Mouse (Mus musculus) heart, postnatal 0 days (tissue): ENCODE measurements around the gene C3ar1. TPM values are rescaled to one million over a fixed set of nuclear protein-coding genes. Genes with fewer than 3 reads are reported as not detected.

Experiments
- ATAC-seq: fragments of 200-750 bp; cut with Nextera tagmentation; 2 replicates; pipeline ENCODE4 v1.8.0; 2017; ENCODE audit warnings: low read depth, moderate number of reproducible peaks, moderate library complexity; ENCODE audit not compliant: insufficient read depth
- DNase-seq: peaks from one replicate; pipeline ENCODE4 v3.0.0-alpha.2; 2016; ENCODE audit warnings: low spot score
- H3K27ac ChIP-seq: fragments of 300-500 bp; sonication (generic); 2 replicates; pipeline ENCODE4 v1.5.1; 2014; ENCODE audit warnings: low read depth, mild to moderate bottlenecking
- H3K27me3 ChIP-seq: fragments of 300-500 bp; sonication (generic); 2 replicates; pipeline ENCODE4 v1.6.1; 2014; ENCODE audit warnings: low read length, mixed read lengths; ENCODE audit not compliant: control insufficient read depth, insufficient read depth
- H3K36me3 ChIP-seq: fragments of 300-500 bp; sonication (generic); replicated peaks from 2 replicates; pipeline ENCODE4 v1.6.1; 2014; ENCODE audit warnings: low read length, mixed read lengths; ENCODE audit not compliant: control insufficient read depth, insufficient read depth
- H3K4me1 ChIP-seq: fragments of 300-500 bp; sonication (generic); 2 replicates; pipeline ENCODE4 v1.6.1; 2014; ENCODE audit warnings: antibody characterized with exemption; ENCODE audit not compliant: control insufficient read depth, insufficient read depth
- H3K4me2 ChIP-seq: fragments of 300-500 bp; sonication (generic); 2 replicates; pipeline ENCODE4 v1.6.1; 2014; ENCODE audit warnings: low read depth, mild to moderate bottlenecking, low read length, moderate library complexity
- H3K4me3 ChIP-seq: fragments of 300-500 bp; sonication (generic); 2 replicates; pipeline ENCODE4 v1.5.1; 2014; ENCODE audit warnings: low read depth, low read length
- H3K9ac ChIP-seq: fragments of 300-500 bp; sonication (generic); replicated peaks from 2 replicates; pipeline ENCODE4 v1.6.1; 2014; ENCODE audit warnings: low read depth, low read length, mixed read lengths
- H3K9me3 ChIP-seq: fragments of 300-500 bp; sonication (generic); replicated peaks from 2 replicates; pipeline ENCODE4 v1.6.1; 2016; ENCODE audit warnings: low read length; ENCODE audit not compliant: control insufficient read depth
- CTCF ChIP-seq: IDR thresholded peaks from 2 replicates; pipeline ENCODE4 v1.5.1; 2016; ENCODE audit warnings: antibody characterized with exemption, control low read depth, low read depth
- EP300 ChIP-seq: IDR thresholded peaks from 2 replicates; pipeline ENCODE4 v1.6.1; 2016; ENCODE audit warnings: antibody characterized with exemption, low read depth
- WGBS: fragments of 180-500 bp; shearing (Covaris S2); extraction: QIAGEN DNeasy Blood & Tissue Kit; methylation state at CpG from one replicate; pipeline ENCODE4 v1.1.7; 2014; 5-methylcytosine and 5-hydroxymethylcytosine counted together
- polyA plus RNA-seq: library from polyadenylated mRNA; unstranded; fragments of >200 nt; fragmentation: Nextera tagmentation; extraction: Ambion mirVana; gene quantifications from 2 replicates; pipeline ENCODE4 v1.2.1, GENCODE M21; 2015
- total RNA-seq: library from RNA; depleted of rRNA; stranded (reverse); fragments of >200 nt; gene quantifications from 2 replicates; pipeline ENCODE4 v1.2.3, GENCODE M21; 2014; ENCODE audit warnings: low replicate concordance

The C3ar1 gene
- total and polyA plus RNA-seq, 2 experiments from 2014 or later, result 2.3 to 2.9 TPM

GRCm38 (mm10) chr6:122837539-122837938 lies 18.4 kb downstream of the C3ar1 start:
- ATAC-seq (no peak), DNase-seq (no peak)
- no peak overlapping the region for H3K27ac ChIP-seq
- WGBS, result 89% methylated on average over 5 of the region's 5 CpGs
- no peaks in the 10 kb centered on the region for H3K4me1 ChIP-seq
- no peaks in the 10 kb centered on the region; the same call in 1 of the 2 replicates for H3K9me3 ChIP-seq
- no peaks in the 10 kb centered on the region for H3K27me3 ChIP-seq
- H3K9ac ChIP-seq, result no peak overlapping the region
- H3K4me2 ChIP-seq, result no peak overlapping the region
- peaks cover 95% of the 10 kb centered on the region for H3K36me3 ChIP-seq
- H3K4me3 ChIP-seq, result no peak overlapping the region
- TF ChIP-seq EP300 (no peak), CTCF (no peak)

- H3K4me3 ChIP-seq, result no peak overlapping the region
- peaks cover 98% of the 10 kb centered on the region for H3K36me3 ChIP-seq
- ATAC-seq, result no peak
- H3K9me3 ChIP-seq, result no peaks in the 10 kb centered on the region; the same call in 1 of the 2 replicates
- WGBS, result 97% methylated on average over 3 of the region's 3 CpGs
- no peak for DNase-seq
- H3K27ac ChIP-seq, result no peak overlapping the region
- H3K9ac ChIP-seq, result no peak overlapping the region
- no peaks in the 10 kb centered on the region for H3K4me1 ChIP-seq
- no peak overlapping the region for H3K4me2 ChIP-seq
- TF ChIP-seq CTCF, result 0 out of 2 replicates have a peak, but pooled peaks have one; percentile 4
- no peak for TF ChIP-seq EP300
- H3K27me3 ChIP-seq, result no peaks in the 10 kb centered on the region
Observed at GRCm38 (mm10) chr6:122836974-122837373, 19.0 kb downstream of the C3ar1 start.

- Histone ChIP-seq H3K27ac (no peak overlapping the region), H3K9ac (no peak overlapping the region), H3K9me3 (no peaks in the 10 kb centered on the region; the same call in 1 of the 2 replicates), H3K4me2 (no peak overlapping the region), H3K4me3 (no peak overlapping the region), H3K36me3 (peaks cover 96% of the 10 kb centered on the region), H3K27me3 (no peaks in the 10 kb centered on the region), H3K4me1 (no peaks in the 10 kb centered on the region)
- TF ChIP-seq CTCF (peak; percentile 67), EP300 (no peak)
- ATAC-seq (no peak), DNase-seq (no peak)
- 59% methylated on average over 4 of the region's 4 CpGs for WGBS
Observed at GRCm38 (mm10) chr6:122834365-122834764, 21.6 kb downstream of the C3ar1 start.

GRCm38 (mm10) chr6:122832880-122833279 lies 23.1 kb downstream of the C3ar1 start:
- peaks cover 94% of the 10 kb centered on the region for H3K36me3 ChIP-seq
- no peaks in the 10 kb centered on the region for H3K4me1 ChIP-seq
- no peaks in the 10 kb centered on the region; the same call in 1 of the 2 replicates for H3K9me3 ChIP-seq
- no peak overlapping the region for H3K4me2 ChIP-seq
- no peak overlapping the region for H3K9ac ChIP-seq
- TF ChIP-seq EP300, result no peak
- 82% methylated on average over 7 of the region's 7 CpGs for WGBS
- H3K4me3 ChIP-seq, result no peak overlapping the region
- DNase-seq (no peak), ATAC-seq (no peak)
- H3K27ac ChIP-seq, result no peak overlapping the region
- H3K27me3 ChIP-seq, result no peaks in the 10 kb centered on the region

GRCm38 (mm10) chr6:122828086-122828485 lies 27.9 kb downstream of the C3ar1 start:
- ATAC-seq (no peak), DNase-seq (no peak)
- H3K36me3 ChIP-seq, result peaks cover 49% of the 10 kb centered on the region
- WGBS, result 49% methylated on average over 13 of the region's 13 CpGs
- peak; percentile 24; the same call in 1 of the 2 replicates for TF ChIP-seq CTCF
- no peak for TF ChIP-seq EP300
- H3K9me3 ChIP-seq, result no peaks in the 10 kb centered on the region
- no peaks in the 10 kb centered on the region for H3K27me3 ChIP-seq
- peaks cover 36% of the 10 kb centered on the region for H3K4me1 ChIP-seq
- H3K4me3 ChIP-seq, result no peak overlapping the region
- H3K4me2 ChIP-seq, result no peak overlapping the region
- H3K9ac ChIP-seq, result no peak overlapping the region
- H3K27ac ChIP-seq, result no peak overlapping the region
